Mouse (Mus musculus): ENCODE data around the gene Eif3i. TPM values are rescaled to one million over a fixed set of nuclear protein-coding genes. Genes with fewer than 3 reads are reported as not detected.

Eif3i gene
- total RNA-seq, 2 experiments from 2014 or later = 412 to 431 TPM

GRCm38 (mm10) chr4:129620419-129621282, 20.2 kb upstream of the Eif3i start:
- no peak for ATAC-seq (replicated peaks; ENCODE audit: low FRiP score, low TSS enrichment, poor library complexity, severe bottlenecking)

GRCm38 (mm10) chr4:129618786-129619691, 18.6 kb upstream of the Eif3i start, which contains the start of gene Iqcc:
Gene Iqcc, minus strand, starts transcription at chr4:129619099.
- peak; percentile 86 for ATAC-seq (replicated peaks; ENCODE audit: low FRiP score, low TSS enrichment, poor library complexity, severe bottlenecking)

- ATAC-seq (replicated peaks; ENCODE audit: low FRiP score, low TSS enrichment, poor library complexity, severe bottlenecking) = no peak
These were observed 17.6 kb upstream of the Eif3i start for GRCm38 (mm10) chr4:129618031-129618430.

GRCm38 (mm10) chr4:129617121-129617641, 16.7 kb upstream of the Eif3i start:
- ATAC-seq (replicated peaks; ENCODE audit: low FRiP score, low TSS enrichment, poor library complexity, severe bottlenecking) = no peak

GRCm38 (mm10) chr4:129616631-129617030, 16.2 kb upstream of the Eif3i start:
- no peak for ATAC-seq (replicated peaks; ENCODE audit: low FRiP score, low TSS enrichment, poor library complexity, severe bottlenecking)

- no peak for ATAC-seq (replicated peaks; ENCODE audit: low FRiP score, low TSS enrichment, poor library complexity, severe bottlenecking)
These were observed 15.4 kb upstream of the Eif3i start for GRCm38 (mm10) chr4:129615801-129616290.

GRCm38 (mm10) chr4:129614093-129614492, 13.6 kb upstream of the Eif3i start, which contains the start of gene Dcdc2b:
Gene Dcdc2b, minus strand, starts transcription at chr4:129614257.
- ATAC-seq (replicated peaks; ENCODE audit: low FRiP score, low TSS enrichment, poor library complexity, severe bottlenecking) = no peak

GRCm38 (mm10) chr4:129610472-129610871, 10.0 kb upstream of the Eif3i start:
- no peak for ATAC-seq (replicated peaks; ENCODE audit: low FRiP score, low TSS enrichment, poor library complexity, severe bottlenecking)

GRCm38 (mm10) chr4:129610026-129610425, 9.6 kb upstream of the Eif3i start:
- no peak for ATAC-seq (replicated peaks; ENCODE audit: low FRiP score, low TSS enrichment, poor library complexity, severe bottlenecking)

- no peak for ATAC-seq (replicated peaks; ENCODE audit: low FRiP score, low TSS enrichment, poor library complexity, severe bottlenecking)
These were observed 8.7 kb upstream of the Eif3i start for GRCm38 (mm10) chr4:129609139-129609631.

- peak; percentile 90 for ATAC-seq (replicated peaks; ENCODE audit: low FRiP score, low TSS enrichment, poor library complexity, severe bottlenecking)
These were observed 8.1 kb upstream of the Eif3i start for GRCm38 (mm10) chr4:129608426-129609025.

- 0 out of 2 replicates have a peak, but pooled peaks have one; percentile 31 for ATAC-seq (replicated peaks; ENCODE audit: low FRiP score, low TSS enrichment, poor library complexity, severe bottlenecking)
These were observed 11.6 kb downstream of the Eif3i start for GRCm38 (mm10) chr4:129588865-129589264.

- ATAC-seq (replicated peaks; ENCODE audit: low FRiP score, low TSS enrichment, poor library complexity, severe bottlenecking) = no peak
These were observed 13.5 kb downstream of the Eif3i start for GRCm38 (mm10) chr4:129586943-129587342.

- no peak for ATAC-seq (replicated peaks; ENCODE audit: low FRiP score, low TSS enrichment, poor library complexity, severe bottlenecking)
These were observed 14.7 kb downstream of the Eif3i start for GRCm38 (mm10) chr4:129585773-129586172.

GRCm38 (mm10) chr4:129584884-129585608, 15.4 kb downstream of the Eif3i start:
- peak; percentile 94 for ATAC-seq (replicated peaks; ENCODE audit: low FRiP score, low TSS enrichment, poor library complexity, severe bottlenecking)

GRCm38 (mm10) chr4:129584370-129584769, 16.1 kb downstream of the Eif3i start:
- no peak for ATAC-seq (replicated peaks; ENCODE audit: low FRiP score, low TSS enrichment, poor library complexity, severe bottlenecking)

- no peak for ATAC-seq (replicated peaks; ENCODE audit: low FRiP score, low TSS enrichment, poor library complexity, severe bottlenecking)
These were observed 18.2 kb downstream of the Eif3i start for GRCm38 (mm10) chr4:129582251-129582650.

- no peak for ATAC-seq (replicated peaks; ENCODE audit: low FRiP score, low TSS enrichment, poor library complexity, severe bottlenecking)
These were observed 20.1 kb downstream of the Eif3i start for GRCm38 (mm10) chr4:129580347-129580746.

All from megakaryocyte-erythroid progenitor cell, adult 5-6 weeks (primary cell).